Mouse (Mus musculus): ENCODE data around the gene Smyd1. TPM values are rescaled to one million over a fixed set of nuclear protein-coding genes. Genes with fewer than 3 reads are reported as not detected.

The Smyd1 gene
- total RNA-seq, 2 experiments from 2014 or later: 361 to 384 TPM

Small RNA genes within 50 kb of the gene (microRNA-seq; reads per million reads assigned to microRNA genes)
- gene Mir8112: 23.2 to 52.1 reads per million in 2 experiments

Other genes starting within 250 kb of the Smyd1 start
- gene Thnsl2, start 177.8 kb downstream of the Smyd1 start, total RNA-seq (2021): 1 to 10 TPM; 6.8 to 8.1 TPM
- not detected for gene Fabp1, start 122.4 kb downstream of the Smyd1 start, total RNA-seq (2021)
- gene Krcc1, start 50.6 kb downstream of the Smyd1 start, total RNA-seq (2021): 10 to 100 TPM; 51.0 to 55.9 TPM
- under 1 TPM; 0.74 to 0.79 TPM for gene Cd8b1, start 555 bp upstream of the Smyd1 start, total RNA-seq (2021)
- 1 to 10 TPM in 1 of 2 experiments, under 1 TPM in 1; 0.60 to 2.6 TPM for gene Cd8a, start 51.2 kb upstream of the Smyd1 start, total RNA-seq (2021)
- 10 to 100 TPM; 58.0 to 64.8 TPM for gene Rmnd5a, start 118.4 kb upstream of the Smyd1 start, total RNA-seq (2021)
- 10 to 100 TPM; 30.1 to 32.7 TPM for gene Rnf103, start 171.7 kb upstream of the Smyd1 start, total RNA-seq (2021)
- 10 to 100 TPM; 62.8 to 67.7 TPM for gene Chmp3, start 221.6 kb upstream of the Smyd1 start, total RNA-seq (2021)

Measured in heart, postnatal 10 days (tissue).